Mouse (Mus musculus): ENCODE results near the gene Sh3gl1.

The Sh3gl1 gene

GRCm38 (mm10) chr17:55996007-55996406 lies 40.4 kb downstream of the Sh3gl1 start:
- no peak for DNase-seq (ENCODE audit: low spot score)

- DNase-seq (ENCODE audit: low spot score): no peak
These were observed 46.0 kb downstream of the Sh3gl1 start for GRCm38 (mm10) chr17:55990278-55990898.

- DNase-seq (ENCODE audit: low spot score): no peak
These were observed 50.1 kb downstream of the Sh3gl1 start, which contains the start of gene Fsd1 for GRCm38 (mm10) chr17:55986030-55986961. Gene Fsd1 (plus strand): TSS chr17:55986509.

- no peak for DNase-seq (ENCODE audit: low spot score)
These were observed 59.1 kb downstream of the Sh3gl1 start for GRCm38 (mm10) chr17:55977301-55977700.

GRCm38 (mm10) chr17:55976255-55976862 lies 60.1 kb downstream of the Sh3gl1 start:
- DNase-seq (ENCODE audit: low spot score): peak; percentile 37

- DNase-seq (ENCODE audit: low spot score): no peak
These were observed 65.0 kb downstream of the Sh3gl1 start for GRCm38 (mm10) chr17:55971453-55971852.

- no peak for DNase-seq (ENCODE audit: low spot score)
These were observed 66.2 kb downstream of the Sh3gl1 start, which contains the start of gene Shd for GRCm38 (mm10) chr17:55969966-55970891. Gene Shd (plus strand): TSS chr17:55970467.

- no peak for DNase-seq (ENCODE audit: low spot score)
These were observed 66.9 kb downstream of the Sh3gl1 start for GRCm38 (mm10) chr17:55969560-55969959.

GRCm38 (mm10) chr17:55968210-55968609 lies 68.2 kb downstream of the Sh3gl1 start:
- DNase-seq (ENCODE audit: low spot score): no peak

- no peak for DNase-seq (ENCODE audit: low spot score)
These were observed 69.2 kb downstream of the Sh3gl1 start for GRCm38 (mm10) chr17:55967186-55967585.

Measured in c-Kit-positive CD71-positive TER-119-positive erythroid progenitor cells, embryonic 14.5 days (primary cell).